Mouse (Mus musculus): ENCODE results near the gene Ezr. TPM values are rescaled to one million over a fixed set of nuclear protein-coding genes. Genes with fewer than 3 reads are reported as not detected.

Ezr gene
- polyA plus RNA-seq, 1 experiment from 2014 or later = 73.8 TPM

GRCm38 (mm10) chr17:6746452-6747231, 35.9 kb downstream of the Ezr start:
- DNase-seq (ENCODE audit: low spot score) (peak; percentile 27), ATAC-seq (ENCODE audit: low FRiP score) (no peak)
- no peaks in the 10 kb centered on the region for H3K27me3 ChIP-seq (ENCODE audit: control insufficient read depth, insufficient read depth, low read length)
- peaks cover 18% of the 10 kb centered on the region for H3K4me1 ChIP-seq (replicated peaks; ENCODE audit: control insufficient read depth, insufficient read depth, low read length)
- H3K36me3 ChIP-seq (ENCODE audit: control insufficient read depth, insufficient read depth, low read length) = no peaks in the 10 kb centered on the region
- WGBS = 58% methylated on average over 9 of the region's 9 CpGs
- H3K9ac ChIP-seq (ENCODE audit: low read depth, low read length) = no peak overlapping the region
- no peak overlapping the region for H3K4me2 ChIP-seq (replicated peaks; ENCODE audit: low read depth, low read length)
- H3K9me3 ChIP-seq (ENCODE audit: control insufficient read depth, low read length) = no peaks in the 10 kb centered on the region
- no peak overlapping the region for H3K4me3 ChIP-seq (ENCODE audit: low read depth, low read length)
- H3K27ac ChIP-seq (ENCODE audit: low read depth, low read length) = peak overlapping the region; percentile 27; the same call in 1 of the 2 replicates

DNA sequence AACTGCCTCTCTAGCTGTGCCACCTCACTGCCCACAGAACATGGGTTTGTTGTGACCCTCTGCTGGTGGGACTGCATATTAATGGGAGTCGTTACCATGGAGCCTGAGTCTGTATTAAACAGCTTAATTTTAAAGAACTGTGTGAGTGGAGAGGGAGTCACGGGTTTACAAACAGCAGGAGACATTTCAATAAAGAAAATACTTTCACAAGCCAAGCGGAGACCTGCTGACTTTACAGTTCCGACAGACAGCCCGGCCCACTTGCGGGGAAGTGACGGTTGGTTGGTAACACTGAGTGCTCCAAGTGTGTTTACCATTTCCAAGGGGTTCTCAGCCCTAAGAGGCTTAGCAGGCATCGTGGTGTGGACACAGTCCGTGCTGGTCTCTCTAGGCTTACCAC, 36.6 kb downstream of the Ezr start:
- Histone ChIP-seq H3K27me3 (ENCODE audit: control insufficient read depth, insufficient read depth, low read length) (no peaks in the 10 kb centered on the region), H3K36me3 (ENCODE audit: control insufficient read depth, insufficient read depth, low read length) (peaks cover 2% of the 10 kb centered on the region; the same call in 1 of the 2 replicates), H3K4me2 (replicated peaks; ENCODE audit: low read depth, low read length) (no peak overlapping the region), H3K4me3 (ENCODE audit: low read depth, low read length) (no peak overlapping the region), H3K9ac (ENCODE audit: low read depth, low read length) (no peak overlapping the region), H3K4me1 (replicated peaks; ENCODE audit: control insufficient read depth, insufficient read depth, low read length) (peaks cover 19% of the 10 kb centered on the region), H3K27ac (ENCODE audit: low read depth, low read length) (peak overlapping the region; percentile 27; the same call in 1 of the 2 replicates), H3K9me3 (ENCODE audit: control insufficient read depth, low read length) (no peaks in the 10 kb centered on the region)
- peak; percentile 63; the same call in 1 of the 2 replicates for ATAC-seq (ENCODE audit: low FRiP score)
- WGBS = 32% methylated on average over 9 of the region's 9 CpGs
- peak; percentile 30 for DNase-seq (ENCODE audit: low spot score)

DNA sequence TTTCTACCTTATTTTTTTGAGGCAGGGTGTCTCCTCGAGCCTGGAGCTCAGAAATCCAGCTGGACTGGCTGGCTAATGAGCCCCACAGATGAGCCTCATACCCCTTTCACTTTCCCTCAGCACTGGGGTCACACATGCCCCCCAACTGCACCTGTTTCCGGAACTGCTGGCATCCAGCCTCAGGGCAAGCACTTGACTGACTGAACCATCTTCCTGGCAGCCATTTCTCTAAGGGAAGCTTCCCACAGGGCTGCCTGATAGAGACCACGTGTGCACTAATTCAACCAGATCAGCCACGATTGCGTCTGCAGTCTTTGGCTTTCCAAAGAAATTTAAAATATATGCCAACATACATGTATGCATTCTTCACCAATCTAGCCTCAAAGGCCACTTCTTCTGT, 37.1 kb downstream of the Ezr start:
- Histone ChIP-seq H3K27me3 (ENCODE audit: control insufficient read depth, insufficient read depth, low read length) (no peaks in the 10 kb centered on the region), H3K9ac (ENCODE audit: low read depth, low read length) (no peak overlapping the region), H3K4me1 (replicated peaks; ENCODE audit: control insufficient read depth, insufficient read depth, low read length) (peaks cover 19% of the 10 kb centered on the region), H3K27ac (ENCODE audit: low read depth, low read length) (peak overlapping the region; percentile 56; the same call in 1 of the 2 replicates), H3K4me3 (ENCODE audit: low read depth, low read length) (no peak overlapping the region), H3K36me3 (ENCODE audit: control insufficient read depth, insufficient read depth, low read length) (peaks cover 2% of the 10 kb centered on the region; the same call in 1 of the 2 replicates), H3K9me3 (ENCODE audit: control insufficient read depth, low read length) (no peaks in the 10 kb centered on the region), H3K4me2 (replicated peaks; ENCODE audit: low read depth, low read length) (no peak overlapping the region)
- ATAC-seq (ENCODE audit: low FRiP score) (no peak), DNase-seq (ENCODE audit: low spot score) (no peak)
- 71% methylated on average over 5 of the region's 5 CpGs for WGBS

DNA sequence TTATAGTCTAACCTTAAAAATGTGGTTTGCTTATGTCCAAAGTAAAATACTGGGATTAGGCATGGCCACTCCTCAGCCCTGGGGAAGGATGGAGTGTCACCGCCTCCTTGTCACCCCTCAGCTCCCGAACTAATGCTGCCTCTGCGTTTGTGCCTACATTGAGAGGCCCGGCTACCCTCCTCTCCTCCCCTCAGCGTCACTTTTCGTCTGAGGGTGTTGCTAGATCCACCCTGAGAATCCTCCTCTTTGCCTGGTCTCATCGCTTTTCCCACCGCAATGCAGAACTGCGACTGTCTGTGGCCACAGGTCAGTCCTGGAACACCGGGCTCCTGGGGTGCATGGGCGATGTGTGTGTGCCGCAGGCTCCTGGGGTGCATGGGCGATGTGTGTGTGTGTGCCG, 37.7 kb downstream of the Ezr start:
- 86% methylated on average over 14 of the region's 14 CpGs for WGBS
- Histone ChIP-seq H3K27me3 (ENCODE audit: control insufficient read depth, insufficient read depth, low read length) (no peaks in the 10 kb centered on the region), H3K9me3 (ENCODE audit: control insufficient read depth, low read length) (no peaks in the 10 kb centered on the region), H3K4me3 (ENCODE audit: low read depth, low read length) (no peak overlapping the region), H3K9ac (ENCODE audit: low read depth, low read length) (no peak overlapping the region), H3K36me3 (ENCODE audit: control insufficient read depth, insufficient read depth, low read length) (peaks cover 2% of the 10 kb centered on the region; the same call in 1 of the 2 replicates), H3K4me2 (replicated peaks; ENCODE audit: low read depth, low read length) (no peak overlapping the region), H3K4me1 (replicated peaks; ENCODE audit: control insufficient read depth, insufficient read depth, low read length) (peaks cover 19% of the 10 kb centered on the region), H3K27ac (ENCODE audit: low read depth, low read length) (no peak overlapping the region)
- DNase-seq (ENCODE audit: low spot score) = no peak
- no peak for ATAC-seq (ENCODE audit: low FRiP score)

GRCm38 (mm10) chr17:6744366-6744765, 38.2 kb downstream of the Ezr start:
- peaks cover 2% of the 10 kb centered on the region; the same call in 1 of the 2 replicates for H3K36me3 ChIP-seq (ENCODE audit: control insufficient read depth, insufficient read depth, low read length)
- no peak overlapping the region for H3K4me2 ChIP-seq (replicated peaks; ENCODE audit: low read depth, low read length)
- no peaks in the 10 kb centered on the region for H3K9me3 ChIP-seq (ENCODE audit: control insufficient read depth, low read length)
- peaks cover 19% of the 10 kb centered on the region for H3K4me1 ChIP-seq (replicated peaks; ENCODE audit: control insufficient read depth, insufficient read depth, low read length)
- WGBS = 49% methylated on average over 9 of the region's 9 CpGs
- no peak for DNase-seq (ENCODE audit: low spot score)
- H3K9ac ChIP-seq (ENCODE audit: low read depth, low read length) = no peak overlapping the region
- no peak for ATAC-seq (ENCODE audit: low FRiP score)
- H3K27ac ChIP-seq (ENCODE audit: low read depth, low read length) = 0 out of 2 replicates have a peak overlapping the region, but pooled peaks have one; percentile 9
- H3K4me3 ChIP-seq (ENCODE audit: low read depth, low read length) = no peak overlapping the region
- H3K27me3 ChIP-seq (ENCODE audit: control insufficient read depth, insufficient read depth, low read length) = no peaks in the 10 kb centered on the region

GRCm38 (mm10) chr17:6743787-6744239, 38.8 kb downstream of the Ezr start:
- peaks cover 2% of the 10 kb centered on the region; the same call in 1 of the 2 replicates for H3K36me3 ChIP-seq (ENCODE audit: control insufficient read depth, insufficient read depth, low read length)

DNA sequence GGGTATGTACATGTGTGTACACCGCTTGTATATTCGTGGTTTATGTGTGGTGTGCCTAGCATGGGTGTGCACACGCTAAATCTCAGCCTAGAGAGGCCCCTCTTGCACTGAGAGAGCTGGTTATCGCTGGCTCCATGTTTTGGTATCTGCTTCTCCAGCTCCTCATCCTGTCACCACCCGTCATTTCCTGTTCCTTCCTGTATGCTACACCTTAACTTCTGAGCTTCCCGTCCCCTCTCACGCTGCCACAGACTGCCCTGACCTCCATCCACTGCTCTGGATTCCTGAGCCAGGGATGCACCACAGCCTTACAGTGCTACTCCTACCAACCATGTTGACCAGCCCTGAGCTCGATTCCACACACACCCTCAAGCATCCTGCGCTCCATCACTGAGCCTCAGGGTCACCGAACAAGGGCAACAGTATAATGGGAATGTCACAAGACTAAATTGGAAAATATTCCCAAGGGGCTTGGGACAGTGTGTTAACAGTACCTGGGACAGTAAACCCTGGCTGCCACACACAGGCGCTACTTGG, 39.5 kb downstream of the Ezr start:
- peaks cover 19% of the 10 kb centered on the region for H3K4me1 ChIP-seq (replicated peaks; ENCODE audit: control insufficient read depth, insufficient read depth, low read length)
- no peak overlapping the region for H3K4me2 ChIP-seq (replicated peaks; ENCODE audit: low read depth, low read length)
- no peak overlapping the region for H3K4me3 ChIP-seq (ENCODE audit: low read depth, low read length)
- H3K36me3 ChIP-seq (ENCODE audit: control insufficient read depth, insufficient read depth, low read length) = peaks cover 2% of the 10 kb centered on the region; the same call in 1 of the 2 replicates
- no peak for DNase-seq (ENCODE audit: low spot score)
- H3K27ac ChIP-seq (ENCODE audit: low read depth, low read length) = no peak overlapping the region
- WGBS = 85% methylated on average over 11 of the region's 11 CpGs
- H3K9me3 ChIP-seq (ENCODE audit: control insufficient read depth, low read length) = no peaks in the 10 kb centered on the region
- no peak overlapping the region for H3K9ac ChIP-seq (ENCODE audit: low read depth, low read length)
- no peak for ATAC-seq (ENCODE audit: low FRiP score)
- no peaks in the 10 kb centered on the region for H3K27me3 ChIP-seq (ENCODE audit: control insufficient read depth, insufficient read depth, low read length)

More at GRCm38 (mm10) chr17:6743787-6744239, 38.8 kb downstream of the Ezr start:
- H3K4me2 ChIP-seq (replicated peaks; ENCODE audit: low read depth, low read length) = no peak overlapping the region
- H3K4me3 ChIP-seq (ENCODE audit: low read depth, low read length) = no peak overlapping the region
- ATAC-seq (ENCODE audit: low FRiP score) = no peak
- H3K9ac ChIP-seq (ENCODE audit: low read depth, low read length) = no peak overlapping the region
- WGBS = 78% methylated on average over 11 of the region's 11 CpGs
- H3K4me1 ChIP-seq (replicated peaks; ENCODE audit: control insufficient read depth, insufficient read depth, low read length) = peaks cover 19% of the 10 kb centered on the region
- DNase-seq (ENCODE audit: low spot score) = no peak
- H3K27ac ChIP-seq (ENCODE audit: low read depth, low read length) = no peak overlapping the region
- H3K27me3 ChIP-seq (ENCODE audit: control insufficient read depth, insufficient read depth, low read length) = no peaks in the 10 kb centered on the region
- H3K9me3 ChIP-seq (ENCODE audit: control insufficient read depth, low read length) = no peaks in the 10 kb centered on the region

DNA sequence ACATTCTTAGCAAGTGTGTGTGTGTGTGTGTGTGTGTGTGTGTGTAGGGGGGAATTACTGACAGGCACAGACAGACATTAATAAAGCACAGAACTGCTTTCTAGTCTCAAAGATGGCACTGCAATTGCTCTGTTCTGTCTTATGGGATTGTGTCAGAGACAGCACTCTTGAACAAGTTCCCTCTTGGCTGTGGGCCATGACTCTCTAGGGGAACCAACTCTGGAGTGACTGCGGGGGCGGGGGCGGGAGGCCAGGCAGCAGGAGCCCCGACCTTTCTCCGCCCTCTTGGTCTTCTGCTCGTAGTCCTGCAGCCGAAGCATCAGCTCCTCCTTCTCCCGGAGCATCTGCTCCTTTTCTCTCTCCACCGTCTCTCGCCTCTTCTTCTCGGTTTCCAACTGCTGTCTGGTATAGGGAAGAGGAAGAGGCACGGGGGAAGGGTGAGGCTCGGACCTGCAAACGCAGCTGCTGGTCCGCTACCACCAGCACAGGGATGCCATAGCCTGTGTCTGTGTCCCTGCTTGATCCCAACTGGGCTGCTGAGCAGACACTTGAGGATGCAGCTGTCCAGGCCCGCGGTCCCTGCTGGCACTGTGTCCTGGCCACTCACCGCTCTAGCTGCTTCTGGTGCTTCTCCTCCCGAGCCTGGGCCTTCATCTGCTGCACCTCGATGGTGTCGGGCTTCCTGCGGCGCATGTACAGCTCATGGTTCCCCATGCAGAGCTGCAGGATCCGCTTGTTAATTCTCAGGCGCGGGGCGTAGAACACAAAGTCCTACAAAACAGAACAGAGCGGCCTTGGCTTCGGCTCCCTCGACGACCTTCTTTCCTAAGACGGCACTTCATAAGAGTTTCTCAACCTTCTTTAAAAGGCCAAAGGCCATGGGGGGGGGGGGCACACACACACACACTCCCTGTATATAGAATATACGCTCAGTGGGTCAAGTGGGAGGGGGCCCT, 40.2 kb downstream of the Ezr start:
- ATAC-seq (ENCODE audit: low FRiP score) (no peak), DNase-seq (ENCODE audit: low spot score) (peak; percentile 17)
- Histone ChIP-seq H3K36me3 (ENCODE audit: control insufficient read depth, insufficient read depth, low read length) (peaks cover 2% of the 10 kb centered on the region; the same call in 1 of the 2 replicates), H3K4me2 (replicated peaks; ENCODE audit: low read depth, low read length) (no peak overlapping the region), H3K27ac (ENCODE audit: low read depth, low read length) (no peak overlapping the region), H3K9ac (ENCODE audit: low read depth, low read length) (no peak overlapping the region), H3K9me3 (ENCODE audit: control insufficient read depth, low read length) (no peaks in the 10 kb centered on the region), H3K27me3 (ENCODE audit: control insufficient read depth, insufficient read depth, low read length) (no peaks in the 10 kb centered on the region), H3K4me3 (ENCODE audit: low read depth, low read length) (no peak overlapping the region), H3K4me1 (replicated peaks; ENCODE audit: control insufficient read depth, insufficient read depth, low read length) (peaks cover 14% of the 10 kb centered on the region)
- WGBS = 72% methylated on average over 33 of the region's 33 CpGs
